Mouse (Mus musculus) lung, adult 2 months (tissue): ENCODE measurements at regions not wholly inside any gene's neighbourhood (a gene's known extent, or its start where the extent isn't known, plus 50 kb on each side); places are given as distances from the start of the nearest gene placed in this dataset.

Experiments
- CTCF ChIP-seq: fragments of 200-500 bp; IDR thresholded peaks from 2 replicates; pipeline ENCODE4 v1.5.1; 2011; ENCODE audit warnings: mild to moderate bottlenecking, low read length, control low read depth; ENCODE audit not compliant: insufficient read depth
- POLR2A ChIP-seq: fragments of 200-500 bp; IDR thresholded peaks from 2 replicates; pipeline ENCODE4 v1.6.1; 2011; ENCODE audit warnings: low read depth, mild to moderate bottlenecking, control low read depth, low read length, borderline replicate concordance; ENCODE audit errors: extremely low read depth

DNA sequence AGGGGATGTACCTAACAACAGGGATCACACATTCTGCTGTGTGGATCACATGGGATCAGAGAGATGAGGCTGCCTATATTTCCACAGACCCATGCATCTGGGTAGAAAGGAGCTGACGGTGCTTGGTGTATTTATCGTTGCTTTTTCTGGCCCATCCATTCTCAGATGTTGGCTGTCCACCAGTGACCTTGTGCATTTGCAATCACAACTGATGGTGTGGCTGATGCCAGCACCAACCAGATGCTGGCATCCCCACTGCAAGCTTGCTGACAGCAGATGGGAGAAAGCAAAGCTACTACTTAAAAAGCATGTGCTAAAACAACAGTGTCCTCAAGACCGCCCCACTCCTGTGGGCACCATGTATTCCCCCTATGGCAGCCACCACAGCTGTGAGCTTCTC is 198.3 kb upstream of the Dapk1 start:
- TF ChIP-seq CTCF (no peak), POLR2A (no peak)
